Mouse (Mus musculus) right cerebral cortex, adult 18-20 months (tissue): ENCODE results near the gene Psmd13.
"Not testable (repeated sequence)": the region's sequence is repeated elsewhere in the genome, so short reads cannot be mapped to it uniquely, and the experiment has no call there.

Source experiments
- DNase-seq: peaks from one replicate; pipeline ENCODE4 v3.0.0; 2022; ENCODE audit warnings: mixed read lengths

The Psmd13 gene

DNA sequence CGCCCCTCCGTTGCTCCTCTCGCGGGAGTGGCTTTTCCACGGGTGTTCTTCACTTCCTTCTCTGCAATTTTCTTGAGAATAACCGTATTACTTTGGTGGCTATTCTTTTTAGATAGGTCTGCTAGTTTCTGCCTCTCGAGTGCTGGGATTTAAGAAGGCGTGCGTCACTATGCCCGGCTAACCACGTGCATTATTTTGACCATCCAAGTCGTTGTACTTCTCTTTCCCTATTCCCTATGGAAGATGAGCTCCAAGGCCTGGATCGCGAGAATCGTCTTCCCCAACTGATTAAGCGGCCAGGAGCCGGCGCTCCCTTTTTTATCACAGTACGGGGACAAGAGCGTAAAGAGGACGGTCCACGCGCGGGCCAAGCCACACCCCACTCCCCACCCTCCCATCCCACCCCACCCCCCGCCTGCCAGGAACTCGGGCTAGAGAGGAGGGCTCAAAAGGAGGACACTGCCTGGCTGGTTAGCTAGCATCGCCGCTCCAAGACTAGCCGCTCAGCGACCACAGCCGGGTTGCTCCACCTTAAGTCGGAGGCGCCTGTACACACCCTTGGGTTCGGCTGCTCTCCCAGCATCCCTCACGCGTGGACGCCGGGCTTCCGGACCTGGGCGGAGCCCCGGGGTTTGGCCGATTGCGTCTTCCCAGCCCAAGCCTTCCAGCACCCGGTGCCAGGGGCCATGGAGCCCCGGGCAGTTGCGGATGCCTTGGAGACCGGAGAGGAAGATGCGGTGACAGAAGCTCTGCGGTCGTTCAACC lies 24.8 kb upstream of the Psmd13 start, which contains the start of gene Ric8a:
TSS of gene Ric8a (plus strand) at position 173 of the 765 bp plus-strand sequence.
- peak; percentile 92 for DNase-seq

DNA sequence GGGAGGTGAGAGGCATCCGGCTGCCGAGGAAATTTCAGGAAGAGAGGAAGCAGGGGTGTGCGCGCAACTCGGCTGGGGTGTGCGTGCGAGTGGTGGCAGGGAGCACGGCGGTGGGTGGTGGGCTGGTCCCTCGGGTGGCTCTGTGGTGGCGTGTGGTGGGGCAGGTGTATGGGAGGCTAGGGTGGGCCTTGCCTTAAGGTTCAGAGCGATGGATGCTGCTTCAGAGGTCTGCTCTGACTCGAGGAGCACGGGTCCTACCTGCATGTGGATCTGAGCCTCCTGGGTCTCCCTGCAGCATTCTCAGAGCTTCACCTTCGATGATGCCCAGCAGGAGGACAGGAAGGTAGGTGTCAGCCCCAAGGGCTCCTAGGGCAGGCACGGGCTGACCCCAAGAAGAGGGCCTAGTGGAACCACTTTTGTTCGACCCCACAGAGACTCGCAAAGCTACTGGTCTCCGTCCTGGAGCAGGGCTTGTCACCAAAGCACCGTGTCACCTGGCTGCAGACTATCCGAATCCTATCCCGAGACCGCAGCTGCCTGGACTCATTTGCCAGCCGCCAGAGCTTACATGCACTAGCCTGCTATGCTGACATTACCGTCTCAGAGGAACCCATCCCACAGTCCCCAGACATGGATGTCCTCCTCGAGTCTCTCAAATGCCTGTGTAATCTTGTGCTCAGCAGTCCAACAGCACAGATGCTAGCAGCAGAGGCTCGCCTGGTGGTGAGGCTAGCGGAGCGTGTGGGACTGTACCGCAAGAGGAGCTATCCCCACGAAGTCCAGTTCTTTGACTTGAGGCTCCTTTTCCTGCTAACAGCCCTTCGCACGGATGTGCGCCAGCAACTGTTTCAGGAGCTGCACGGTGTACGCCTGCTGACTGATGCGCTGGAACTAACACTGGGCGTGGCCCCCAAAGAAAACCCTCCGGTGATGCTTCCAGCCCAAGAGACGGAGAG lies 23.9 kb upstream of the Psmd13 start, which contains the start of gene Bet1l:
TSS of gene Bet1l (minus strand) at position 28 of the 956 bp plus-strand sequence.
- no peak for DNase-seq

DNA sequence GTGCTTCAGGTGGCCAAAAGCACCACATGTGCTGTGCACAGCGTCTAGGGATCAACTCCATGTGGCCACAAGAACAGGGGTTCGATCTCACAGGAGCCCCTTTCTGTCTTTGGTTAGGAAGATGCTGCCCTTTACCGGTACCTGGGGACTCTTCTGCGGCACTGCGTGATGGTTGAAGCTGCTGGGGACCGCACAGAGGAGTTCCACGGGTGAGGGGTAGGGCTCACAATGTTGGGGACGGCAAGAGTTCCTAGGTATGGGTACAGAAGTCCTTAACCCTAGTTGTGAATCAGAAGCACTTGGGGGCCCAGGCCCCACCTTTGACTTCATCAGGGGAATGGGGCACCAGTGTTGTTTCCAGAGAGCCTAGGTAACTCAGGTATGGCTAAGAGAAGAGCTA lies 23.0 kb upstream of the Psmd13 start:
- DNase-seq = no peak

DNA sequence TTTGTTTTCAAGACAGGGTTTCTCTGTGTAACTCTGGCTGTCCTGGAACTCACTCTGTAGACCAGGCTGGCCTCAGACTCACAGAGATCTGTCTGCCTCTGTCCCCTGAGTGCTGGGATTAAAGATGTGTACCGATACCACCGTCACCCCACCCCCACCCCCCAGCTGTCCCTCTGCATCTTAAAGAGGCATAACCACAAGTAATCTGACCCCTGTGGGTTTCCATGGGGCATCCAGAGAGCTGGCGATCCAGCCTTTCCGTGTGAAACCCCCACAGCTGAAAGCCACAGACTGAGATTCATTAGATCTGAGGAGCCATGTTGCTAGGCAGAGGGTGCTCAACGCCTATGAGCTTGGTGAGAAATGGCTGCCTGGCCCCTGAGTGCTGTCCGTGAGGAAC lies 21.8 kb upstream of the Psmd13 start:
- DNase-seq = no peak

DNA sequence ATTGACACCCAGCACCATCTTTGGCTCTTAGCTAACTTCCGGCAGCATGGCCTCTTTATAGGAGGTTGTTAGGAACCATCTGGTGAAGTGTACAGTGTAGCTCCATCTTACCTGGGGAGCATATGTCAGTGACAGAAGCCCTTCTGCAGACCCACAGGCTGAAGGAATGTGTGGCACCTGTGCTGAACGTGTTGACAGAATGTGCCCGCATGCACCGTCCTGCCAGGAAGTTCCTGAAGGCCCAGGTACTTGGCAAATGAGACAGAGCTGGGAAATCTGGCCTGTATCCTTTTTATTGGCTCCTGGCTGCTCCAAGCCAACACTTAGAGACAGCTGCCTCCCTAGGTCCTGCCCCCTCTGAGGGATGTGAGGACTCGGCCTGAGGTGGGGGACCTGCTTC lies 21.0 kb upstream of the Psmd13 start:
- DNase-seq = no peak

DNA sequence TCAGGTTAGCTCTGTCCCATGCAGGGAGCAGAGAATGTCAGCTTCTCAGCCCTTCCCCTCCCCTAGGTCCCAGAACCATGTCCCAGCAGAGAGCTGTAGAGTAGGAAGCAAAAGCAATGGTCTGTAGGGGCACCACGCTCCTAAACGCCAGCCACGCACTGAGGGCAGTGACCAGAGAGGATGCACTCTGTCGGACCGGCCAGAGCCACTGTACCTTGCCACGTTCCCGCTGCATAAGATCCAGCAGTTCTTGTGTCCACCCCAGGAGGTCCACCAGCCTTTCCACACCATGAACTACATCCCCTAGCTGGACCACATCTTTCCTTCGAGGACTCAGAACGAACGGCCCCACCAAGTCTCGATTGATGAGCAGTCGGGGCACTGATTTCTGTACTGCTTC lies 17.0 kb upstream of the Psmd13 start:
- DNase-seq = no peak

DNA sequence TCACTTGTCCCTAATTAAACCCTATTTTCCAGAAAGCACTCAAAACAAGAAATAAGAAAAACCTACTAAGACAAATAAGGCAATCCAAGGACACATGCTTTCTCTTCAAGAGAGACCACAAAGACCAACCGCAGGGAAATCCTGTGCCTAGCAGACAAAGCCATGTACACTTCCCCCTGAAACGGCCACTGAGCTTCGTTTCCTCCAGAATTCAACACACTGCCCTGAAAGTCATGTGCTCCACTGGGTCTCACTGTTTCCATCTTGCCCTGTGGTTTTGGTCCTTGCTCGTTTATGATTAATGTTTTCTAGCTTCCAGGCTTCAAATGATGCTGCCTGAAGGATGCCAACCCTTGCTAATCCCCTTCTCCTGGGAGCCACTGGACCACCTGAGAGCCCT lies 7.5 kb upstream of the Psmd13 start:
- no peak for DNase-seq

DNA sequence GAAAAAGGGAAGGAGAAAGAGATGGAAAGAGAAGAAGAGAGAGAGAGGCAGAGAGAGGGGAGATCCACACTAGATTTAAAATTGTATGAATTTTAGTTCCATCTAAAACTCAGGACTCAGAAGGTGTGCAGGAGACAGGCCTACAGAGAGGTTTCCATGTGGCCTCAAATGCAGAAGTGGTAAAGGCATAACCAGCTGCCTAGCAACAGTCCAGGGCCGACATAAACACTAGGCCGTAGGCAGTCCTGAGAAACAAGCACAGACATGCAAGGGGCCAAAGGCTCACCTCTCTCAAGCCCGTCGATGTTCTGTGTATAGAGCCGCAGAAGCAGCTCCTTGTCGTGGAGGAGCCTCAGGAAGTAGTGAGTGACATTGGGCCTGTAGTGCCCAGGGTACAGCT lies 4.4 kb upstream of the Psmd13 start:
- no peak for DNase-seq

DNA sequence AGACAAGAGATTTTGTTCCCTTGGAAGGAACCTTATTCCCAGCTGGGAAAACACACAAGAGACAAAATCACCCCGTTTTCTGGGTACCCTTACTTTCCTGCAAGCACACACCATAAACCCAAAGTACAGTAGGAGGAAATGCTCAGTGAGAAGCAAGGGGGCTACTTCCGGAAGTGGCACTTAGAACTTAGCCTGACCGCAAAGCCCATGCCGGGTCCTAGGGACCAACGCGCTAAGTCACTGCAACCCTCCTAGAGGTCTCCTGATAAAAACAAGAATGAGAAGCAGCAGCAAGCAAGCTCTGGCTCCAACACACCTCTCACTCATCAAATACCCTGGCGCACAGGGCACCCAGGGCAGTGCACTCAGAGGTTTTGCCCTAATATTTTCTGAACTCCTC lies 2.4 kb upstream of the Psmd13 start:
- no peak for DNase-seq

DNA sequence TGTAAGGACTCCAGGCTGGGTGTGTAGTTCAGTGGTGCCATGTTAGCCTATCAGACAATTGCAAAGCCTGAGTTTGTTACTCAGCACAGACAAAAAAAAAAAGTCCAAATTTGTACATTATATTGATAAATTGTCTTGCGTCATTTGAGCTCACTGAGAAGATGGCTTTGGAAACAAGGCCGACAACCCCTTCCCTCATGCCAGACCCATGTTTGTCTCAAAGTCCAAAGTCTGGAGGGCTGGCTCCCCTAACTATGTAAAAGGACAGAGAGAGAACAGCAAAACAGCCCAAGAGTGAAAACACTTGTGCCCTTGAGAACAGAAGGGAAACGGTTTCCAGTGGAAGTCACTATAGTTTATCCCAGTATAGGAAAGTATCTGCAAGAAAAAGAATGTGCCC lies 1.3 kb upstream of the Psmd13 start:
- no peak for DNase-seq

DNA sequence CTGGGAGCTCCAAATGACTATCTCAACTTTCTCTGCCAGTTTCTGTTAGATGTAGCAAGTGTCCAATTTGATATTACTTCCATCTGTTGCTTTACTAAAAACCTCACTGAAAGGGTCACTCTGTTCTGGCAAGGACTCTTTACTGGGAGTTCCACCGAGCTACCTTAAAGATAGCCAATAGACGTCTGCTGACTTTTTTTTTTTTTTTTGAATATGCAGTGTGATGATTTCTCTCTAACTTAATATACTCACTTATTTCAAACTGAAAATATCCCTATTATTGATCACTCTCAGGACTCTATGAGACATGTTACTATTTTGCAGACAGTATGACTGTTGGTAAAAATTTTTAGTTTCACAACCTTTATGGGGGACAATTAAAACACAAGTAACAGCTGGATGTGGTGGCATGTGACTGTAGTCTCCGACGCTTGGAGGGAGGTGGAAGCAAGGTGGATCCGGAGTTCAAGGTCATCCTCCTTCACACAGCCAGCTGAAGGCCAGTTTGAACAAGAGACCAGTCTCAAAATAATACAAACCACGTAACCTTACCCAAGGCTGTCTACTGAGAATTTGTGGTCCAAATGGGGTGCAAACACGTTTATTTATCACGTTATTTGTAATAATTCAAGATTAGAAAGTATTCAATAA lies 778 bp upstream of the Psmd13 start:
- DNase-seq = no peak

DNA sequence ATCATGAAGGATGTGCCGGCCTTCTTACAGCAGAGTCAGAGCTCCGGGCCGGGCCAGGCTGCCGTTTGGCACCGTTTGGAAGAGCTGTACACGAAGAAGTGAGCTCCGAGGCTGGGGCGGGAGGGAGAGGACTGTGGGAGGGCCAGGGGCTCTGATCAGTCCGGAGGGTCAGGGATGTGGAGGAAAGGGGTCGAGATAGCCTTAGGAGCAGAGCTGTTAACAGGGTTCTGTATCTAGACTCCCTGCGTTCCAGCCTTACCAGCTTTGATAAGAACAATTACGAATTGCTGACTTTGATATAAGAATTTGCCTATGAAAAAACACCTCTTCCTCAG lies 668 bp downstream of the Psmd13 start:
- no peak for DNase-seq

DNA sequence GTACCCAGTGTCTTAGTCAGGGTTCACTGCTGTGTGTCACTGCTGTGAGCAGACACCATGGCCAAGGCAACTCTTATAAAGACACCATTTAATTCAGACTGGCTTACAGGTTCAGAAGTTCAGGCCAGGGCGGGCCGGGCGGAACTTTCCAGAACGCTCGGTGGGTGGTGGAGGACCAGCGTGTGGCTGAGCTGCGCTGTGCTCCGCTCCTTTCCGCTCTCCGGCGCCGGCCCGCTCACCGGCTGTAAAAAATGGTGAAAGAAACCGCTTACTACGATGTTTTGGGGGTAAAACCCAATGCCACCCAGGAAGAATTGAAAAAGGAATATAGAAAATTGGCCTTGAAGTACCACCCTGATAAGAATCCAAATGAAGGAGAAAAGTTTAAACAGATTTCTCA lies 8.9 kb downstream of the Psmd13 start:
- DNase-seq = not testable (repeated sequence)

DNA sequence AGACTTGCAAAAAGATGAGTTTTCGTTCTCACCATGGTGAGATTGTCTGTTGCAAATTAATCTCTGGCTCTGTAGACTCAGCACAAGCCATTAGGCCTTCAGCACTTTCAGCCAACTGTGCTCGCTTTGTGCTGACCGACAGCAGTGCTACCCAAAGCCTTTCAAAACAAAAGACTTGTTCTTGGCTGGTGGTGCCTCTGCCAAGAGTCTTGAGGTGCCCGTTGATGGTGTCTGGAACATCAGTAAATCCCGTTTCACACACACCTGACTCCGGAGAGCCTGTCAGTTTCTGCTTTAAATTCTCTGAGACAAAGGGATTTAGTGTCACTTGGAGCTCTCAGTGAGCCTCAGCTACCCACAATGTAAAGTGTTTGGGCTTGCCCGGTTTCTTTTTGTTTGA lies 12.3 kb downstream of the Psmd13 start:
- DNase-seq = no peak

DNA sequence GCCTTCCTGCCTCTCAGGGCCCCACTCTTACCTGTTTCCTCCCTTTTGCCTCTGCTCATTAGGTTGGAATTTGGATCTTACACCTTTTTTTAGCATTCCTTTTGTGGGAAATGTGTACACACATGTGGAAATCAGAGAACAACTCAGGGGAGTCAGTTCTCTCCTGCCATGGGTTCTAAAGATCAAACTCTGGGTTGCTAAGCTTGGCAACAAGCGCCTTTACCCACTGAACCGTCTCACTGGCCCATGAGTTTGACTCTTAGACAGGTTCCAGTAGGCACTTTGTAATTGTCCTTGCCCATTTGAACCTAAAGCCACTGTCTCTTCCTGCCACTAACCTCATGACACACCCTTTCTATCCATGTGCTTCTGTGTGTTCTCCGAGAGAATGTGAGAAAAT lies 12.8 kb downstream of the Psmd13 start:
- DNase-seq = no peak

DNA sequence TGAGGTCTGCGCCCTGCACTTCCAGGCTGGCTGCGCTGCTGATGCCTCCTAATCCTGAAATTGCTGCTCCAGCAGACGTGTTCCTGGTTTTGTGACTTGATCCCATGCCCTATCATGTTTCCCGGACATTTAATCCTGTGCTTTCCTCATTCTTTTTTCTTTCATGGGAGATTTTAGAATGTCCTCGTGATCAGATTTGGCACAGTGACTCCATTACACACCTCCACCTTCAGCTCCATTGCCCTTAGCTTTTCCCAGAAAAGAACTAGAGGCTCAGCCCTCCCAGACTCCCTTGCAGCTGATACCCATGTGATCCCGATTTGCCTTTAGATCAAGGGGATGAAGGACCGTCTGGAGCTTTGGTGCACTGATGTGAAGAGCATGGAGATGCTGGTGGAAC lies 16.1 kb downstream of the Psmd13 start:
- no peak for DNase-seq

DNA sequence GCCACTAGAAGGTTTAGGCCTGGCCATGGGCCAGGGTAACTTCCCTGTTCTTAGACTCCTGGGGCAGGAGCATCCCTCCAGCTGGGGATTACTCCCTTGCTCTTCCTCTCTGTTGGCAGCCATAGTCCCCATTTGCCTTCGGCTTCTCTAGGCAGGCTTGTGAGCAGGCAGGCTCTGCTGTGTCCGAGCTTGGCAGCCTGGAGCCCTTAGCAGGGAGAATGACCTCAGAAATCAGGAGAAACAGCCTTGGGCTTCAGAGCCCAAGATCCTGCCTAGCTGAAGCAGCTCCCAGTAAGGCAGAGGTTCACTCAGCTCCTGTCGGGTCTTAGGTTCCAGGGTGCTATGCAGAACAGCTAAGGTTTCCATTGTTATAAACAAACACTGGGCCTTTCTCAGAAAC lies 17.4 kb downstream of the Psmd13 start:
- no peak for DNase-seq

DNA sequence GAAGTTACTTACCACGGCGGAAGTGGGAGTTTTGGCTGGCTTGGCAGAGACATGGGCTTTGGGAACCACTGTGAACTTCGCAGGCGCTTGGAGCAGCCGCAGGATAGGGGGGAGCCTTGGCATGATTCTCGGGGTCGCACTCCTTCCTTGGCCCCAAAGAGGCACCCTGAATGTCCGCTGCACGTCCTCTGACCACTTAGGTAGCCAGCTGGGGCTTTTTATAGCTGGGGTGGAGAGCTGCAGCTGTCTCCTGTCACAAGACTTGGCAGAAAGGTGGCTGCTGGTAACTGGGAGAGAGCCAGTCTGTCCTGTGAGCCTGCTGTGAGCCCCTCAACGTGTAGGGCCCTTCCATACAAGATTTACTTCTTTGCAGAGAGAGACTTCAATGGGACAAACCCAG lies 18.5 kb downstream of the Psmd13 start, which contains the start of gene Cox8b:
TSS of gene Cox8b (minus strand) at position 227 of the 400 bp plus-strand sequence.
- DNase-seq = no peak

DNA sequence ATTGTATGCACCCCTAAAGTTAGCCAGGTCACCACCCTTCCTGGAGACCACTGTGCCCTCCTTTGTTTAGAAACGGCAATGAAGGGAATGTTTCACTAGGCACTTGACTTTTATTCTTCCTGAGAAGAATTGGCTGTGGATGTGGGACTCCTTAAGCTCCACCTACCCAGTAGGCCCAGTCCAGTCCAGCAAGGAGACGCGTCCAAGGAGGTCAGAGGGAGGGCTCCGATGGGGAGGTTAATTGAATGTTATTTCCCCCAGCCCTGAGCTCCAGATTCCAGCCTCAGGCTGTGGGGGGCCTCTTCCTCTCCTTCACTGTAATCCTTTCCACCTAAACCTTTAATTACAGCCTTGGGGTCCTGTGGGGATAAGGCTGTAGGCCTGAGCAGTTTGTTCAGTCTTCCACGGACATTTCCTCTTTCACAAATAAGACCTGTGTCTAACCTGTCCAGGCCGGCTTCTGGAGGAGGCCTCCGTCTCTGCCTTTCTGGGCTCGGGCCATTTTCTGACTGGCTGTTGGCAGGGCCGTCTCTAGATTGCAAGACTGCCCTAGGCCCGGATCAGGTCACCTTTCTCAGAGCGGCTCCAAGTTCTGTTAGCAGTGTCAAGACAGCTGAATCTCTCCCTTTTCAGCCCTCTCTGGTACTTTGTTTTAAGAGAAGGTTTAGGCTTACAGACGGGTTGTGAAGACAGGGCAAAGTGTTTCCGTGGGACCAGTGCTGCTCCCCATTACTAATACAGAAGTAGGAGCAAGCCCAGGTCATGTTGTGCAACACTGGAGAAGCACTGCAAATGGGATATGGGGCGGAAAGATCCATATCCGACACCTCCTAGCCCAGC lies 20.5 kb downstream of the Psmd13 start:
- no peak for DNase-seq

DNA sequence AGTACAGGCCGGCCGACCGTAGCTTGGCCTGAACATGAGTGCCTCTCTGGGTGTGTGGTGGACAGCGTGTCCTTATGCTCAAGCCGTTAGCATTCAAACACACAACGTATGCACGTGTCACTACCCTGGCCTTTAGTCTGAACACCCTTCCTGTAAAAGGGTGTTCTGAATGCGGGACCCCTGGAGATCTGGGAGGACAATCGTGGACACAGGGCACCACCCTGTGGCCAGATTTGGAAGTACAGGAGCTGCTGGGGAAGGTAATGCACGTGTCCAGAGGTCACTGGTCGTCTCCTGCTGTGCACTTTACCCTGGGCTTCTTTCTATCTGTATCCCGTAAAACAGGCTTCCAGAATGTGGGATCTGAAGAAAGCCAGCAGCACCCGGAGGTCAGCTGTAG lies 21.4 kb downstream of the Psmd13 start:
- DNase-seq = peak; percentile 58

DNA sequence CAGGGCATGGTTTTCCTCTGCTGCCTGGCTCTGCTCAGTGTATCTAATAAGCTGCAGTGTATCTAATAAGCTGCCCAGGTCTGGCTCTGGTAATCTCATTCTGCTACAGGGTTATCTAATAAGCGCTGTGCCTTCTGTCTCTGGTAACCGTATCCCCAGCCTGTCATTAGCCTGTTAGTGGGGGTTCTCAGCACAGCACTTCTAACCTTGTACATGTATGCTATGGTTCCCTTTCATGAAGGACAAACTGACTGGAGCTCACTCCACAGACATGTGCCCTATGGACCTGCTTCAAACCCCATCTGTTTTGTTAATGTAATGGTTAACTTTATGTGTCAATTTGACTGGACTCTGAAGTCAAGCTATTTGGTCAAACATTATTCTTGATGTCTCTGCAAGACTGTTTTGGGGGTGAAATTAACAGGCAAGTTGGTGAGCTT lies 23.9 kb downstream of the Psmd13 start:
- no peak for DNase-seq

DNA sequence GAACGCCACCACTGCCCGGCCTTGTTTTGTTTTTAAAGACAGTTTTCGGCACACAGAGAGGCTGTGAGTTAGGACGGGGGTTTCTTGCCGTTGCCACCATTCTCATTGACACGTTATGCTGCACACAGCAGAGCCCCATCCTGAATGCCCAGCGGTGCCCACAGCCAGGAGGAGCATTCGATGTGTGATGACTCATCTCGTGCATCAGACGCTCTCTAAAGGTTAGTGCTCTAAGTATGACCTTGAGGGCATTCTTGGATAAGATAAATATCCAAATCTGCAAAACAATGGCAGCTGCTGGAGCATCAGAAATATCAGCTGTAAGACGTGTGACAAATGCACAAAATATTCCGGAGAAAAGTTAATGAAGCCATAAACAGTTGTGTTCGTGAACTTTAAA lies 25.4 kb downstream of the Psmd13 start:
- DNase-seq = no peak
